Mouse (Mus musculus) CD4-positive helper T cell, adult 2 months (primary cell): ENCODE results near the gene Rgs10.

Source experiments
- DNase-seq: peaks from one replicate; pipeline ENCODE4 v3.0.0-alpha.2; 2012; ENCODE audit warnings: low read depth, missing footprints, low spot score

Gene Rgs10

GRCm38 (mm10) chr7:128417930-128418779 is at the start of gene Rgs10:
Rgs10 (minus strand) TSS chr7:128418758.
- DNase-seq: peak; percentile 65

GRCm38 (mm10) chr7:128462406-128462805 is 43.8 kb upstream of the Rgs10 start:
- no peak for DNase-seq

GRCm38 (mm10) chr7:128461285-128462215 is 43.0 kb upstream of the Rgs10 start, which contains the start of gene Tial1:
Tial1 (minus strand) TSS chr7:128461717.
- DNase-seq: peak; percentile 98

GRCm38 (mm10) chr7:128460865-128461228 is 42.3 kb upstream of the Rgs10 start:
- no peak for DNase-seq

GRCm38 (mm10) chr7:128460131-128460864 is 41.7 kb upstream of the Rgs10 start:
- peak; percentile 57 for DNase-seq

GRCm38 (mm10) chr7:128459791-128460130 is 41.2 kb upstream of the Rgs10 start:
- DNase-seq: no peak

- no peak for DNase-seq
These were observed 39.5 kb upstream of the Rgs10 start for GRCm38 (mm10) chr7:128458011-128458410.

GRCm38 (mm10) chr7:128452731-128453130 is 34.2 kb upstream of the Rgs10 start:
- DNase-seq: no peak

- DNase-seq: no peak
These were observed 22.0 kb upstream of the Rgs10 start for GRCm38 (mm10) chr7:128440584-128440983.

- no peak for DNase-seq
These were observed 20.7 kb upstream of the Rgs10 start for GRCm38 (mm10) chr7:128439251-128439650.

GRCm38 (mm10) chr7:128438131-128438530 is 19.6 kb upstream of the Rgs10 start:
- no peak for DNase-seq

GRCm38 (mm10) chr7:128433213-128433612 is 14.7 kb upstream of the Rgs10 start:
- peak; percentile 22 for DNase-seq

- DNase-seq: no peak
These were observed 14.0 kb upstream of the Rgs10 start for GRCm38 (mm10) chr7:128432574-128432973.

GRCm38 (mm10) chr7:128422491-128422890 is 3.9 kb upstream of the Rgs10 start:
- DNase-seq: no peak

- DNase-seq: no peak
These were observed 3.1 kb upstream of the Rgs10 start for GRCm38 (mm10) chr7:128421701-128422100.

- no peak for DNase-seq
These were observed 1.1 kb upstream of the Rgs10 start for GRCm38 (mm10) chr7:128419690-128420089.

GRCm38 (mm10) chr7:128417226-128417929 is 1.2 kb downstream of the Rgs10 start:
- DNase-seq: peak; percentile 64

GRCm38 (mm10) chr7:128416664-128417063 is 1.9 kb downstream of the Rgs10 start:
- peak; percentile 17 for DNase-seq

- DNase-seq: no peak
These were observed 4.1 kb downstream of the Rgs10 start for GRCm38 (mm10) chr7:128414433-128414832.

GRCm38 (mm10) chr7:128412071-128412833 is 6.3 kb downstream of the Rgs10 start:
- DNase-seq: peak; percentile 30
